Mouse (Mus musculus): ENCODE measurements around the gene Uchl3. TPM values are rescaled to one million over a fixed set of nuclear protein-coding genes. Genes with fewer than 3 reads are reported as not detected.

The Uchl3 gene
- polyA plus RNA-seq, 1 experiment = 127 TPM

DNA sequence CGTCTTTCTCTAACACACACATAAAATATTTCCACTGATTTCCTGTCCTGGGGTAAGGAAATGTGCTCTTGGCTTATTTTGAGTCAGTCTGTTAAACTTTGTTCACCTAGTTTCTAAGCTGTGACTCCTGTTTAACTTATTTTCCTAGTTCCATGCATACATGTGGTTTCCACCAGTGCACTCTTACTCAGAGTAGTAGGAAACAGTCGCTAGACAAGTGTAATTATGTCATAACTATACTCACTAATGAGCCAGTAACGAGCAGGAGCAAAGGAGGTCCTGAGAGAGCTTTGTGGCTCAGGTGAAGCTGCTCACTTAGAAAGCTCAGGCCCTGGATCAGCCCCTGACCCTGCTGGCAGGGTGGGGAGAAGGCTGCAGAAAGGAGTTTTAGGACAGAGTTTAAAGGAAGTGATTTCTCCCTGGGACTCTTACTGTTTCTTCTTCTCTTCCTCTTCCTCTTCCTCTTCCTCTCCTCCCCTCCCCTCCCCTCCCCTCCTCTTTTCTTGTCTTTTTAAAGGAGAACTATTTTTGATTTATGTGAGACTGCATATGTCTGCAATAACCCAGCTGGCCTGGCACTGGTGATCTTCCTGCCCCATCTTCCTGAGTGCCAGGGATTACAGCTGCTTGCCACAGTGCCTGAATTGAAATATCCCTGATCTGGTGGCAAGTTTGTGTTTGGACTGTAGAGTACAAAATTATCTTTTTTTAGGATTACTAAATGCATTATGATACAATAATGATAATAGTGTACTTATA, 8.1 kb downstream of the Uchl3 start:
- H3K4me3 ChIP-seq (ENCODE audit: low read depth, low read length) = no peak overlapping the region
- no peaks in the 10 kb centered on the region; the same call in none of the 2 replicates for H3K36me3 ChIP-seq (ENCODE audit: control insufficient read depth, insufficient read depth, low read length, poor library complexity, severe bottlenecking)
- TF ChIP-seq POLR2A (IDR thresholded peaks at IDR 0.05; ENCODE audit: insufficient read depth, low read length) = no peak
- TF ChIP-seq CTCF (IDR thresholded peaks at IDR 0.05; ENCODE audit: low read depth, low read length) = no peak
- no peak for TF ChIP-seq EP300 (IDR thresholded peaks at IDR 0.05; ENCODE audit: insufficient read depth, low read depth, low read length)
- H3K9ac ChIP-seq (ENCODE audit: low read depth, poor library complexity, severe bottlenecking) = no peak overlapping the region
- no peaks in the 10 kb centered on the region for H3K9me3 ChIP-seq (replicated peaks; ENCODE audit: control insufficient read depth, insufficient read depth, low read length, poor library complexity, severe bottlenecking)
- no peak overlapping the region for H3K27ac ChIP-seq (ENCODE audit: insufficient read depth, low read length)
- no peaks in the 10 kb centered on the region for H3K27me3 ChIP-seq (ENCODE audit: control insufficient read depth, insufficient read depth, low read length, poor library complexity, severe bottlenecking)
- peaks cover 4% of the 10 kb centered on the region for H3K4me1 ChIP-seq (ENCODE audit: control insufficient read depth, insufficient read depth, low read length)

- Histone ChIP-seq H3K4me1 (ENCODE audit: control insufficient read depth, insufficient read depth, low read length) (peaks cover 4% of the 10 kb centered on the region), H3K27ac (ENCODE audit: insufficient read depth, low read length) (no peak overlapping the region), H3K27me3 (ENCODE audit: control insufficient read depth, insufficient read depth, low read length, poor library complexity, severe bottlenecking) (no peaks in the 10 kb centered on the region), H3K9ac (ENCODE audit: low read depth, poor library complexity, severe bottlenecking) (no peak overlapping the region), H3K36me3 (ENCODE audit: control insufficient read depth, insufficient read depth, low read length, poor library complexity, severe bottlenecking) (no peaks in the 10 kb centered on the region; the same call in none of the 2 replicates), H3K9me3 (replicated peaks; ENCODE audit: control insufficient read depth, insufficient read depth, low read length, poor library complexity, severe bottlenecking) (no peaks in the 10 kb centered on the region), H3K4me3 (ENCODE audit: low read depth, low read length) (no peak overlapping the region)
- TF ChIP-seq CTCF (IDR thresholded peaks at IDR 0.05; ENCODE audit: low read depth, low read length) (no peak), EP300 (IDR thresholded peaks at IDR 0.05; ENCODE audit: insufficient read depth, low read depth, low read length) (no peak), POLR2A (IDR thresholded peaks at IDR 0.05; ENCODE audit: insufficient read depth, low read length) (no peak)
Measured at GRCm38 (mm10) chr14:101664274-101664673, 10.5 kb downstream of the Uchl3 start.

DNA sequence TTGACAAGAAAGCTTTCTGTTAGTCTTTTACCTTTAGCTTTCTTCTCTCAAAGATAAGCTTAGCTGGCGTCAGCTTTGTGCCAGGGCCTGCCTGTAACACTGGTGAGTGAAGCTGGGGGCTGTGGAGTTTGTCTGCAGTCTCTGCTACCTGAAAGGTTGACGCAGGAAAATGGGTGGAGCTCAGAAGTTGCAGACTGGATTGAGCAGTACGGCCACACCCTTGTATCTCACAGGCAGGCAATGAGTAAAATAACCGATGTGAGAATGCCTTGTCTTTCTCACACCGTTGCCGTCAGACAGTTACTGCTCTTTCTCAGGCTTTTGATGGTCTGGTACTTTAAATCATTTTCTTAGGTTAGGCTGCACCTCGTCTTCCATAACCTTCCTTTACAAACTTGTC, 12.3 kb downstream of the Uchl3 start:
- H3K36me3 ChIP-seq (ENCODE audit: control insufficient read depth, insufficient read depth, low read length, poor library complexity, severe bottlenecking) = no peaks in the 10 kb centered on the region; the same call in none of the 2 replicates
- TF ChIP-seq POLR2A (IDR thresholded peaks at IDR 0.05; ENCODE audit: insufficient read depth, low read length) = no peak
- no peak for TF ChIP-seq EP300 (IDR thresholded peaks at IDR 0.05; ENCODE audit: insufficient read depth, low read depth, low read length)
- TF ChIP-seq CTCF (IDR thresholded peaks at IDR 0.05; ENCODE audit: low read depth, low read length) = no peak

GRCm38 (mm10) chr14:101666536-101666935, 12.8 kb downstream of the Uchl3 start:
- Histone ChIP-seq H3K36me3 (ENCODE audit: control insufficient read depth, insufficient read depth, low read length, poor library complexity, severe bottlenecking) (no peaks in the 10 kb centered on the region; the same call in none of the 2 replicates), H3K27ac (ENCODE audit: insufficient read depth, low read length) (no peak overlapping the region), H3K4me1 (ENCODE audit: control insufficient read depth, insufficient read depth, low read length) (no peaks in the 10 kb centered on the region), H3K4me3 (ENCODE audit: low read depth, low read length) (no peak overlapping the region), H3K9ac (ENCODE audit: low read depth, poor library complexity, severe bottlenecking) (no peak overlapping the region), H3K27me3 (ENCODE audit: control insufficient read depth, insufficient read depth, low read length, poor library complexity, severe bottlenecking) (no peaks in the 10 kb centered on the region), H3K9me3 (replicated peaks; ENCODE audit: control insufficient read depth, insufficient read depth, low read length, poor library complexity, severe bottlenecking) (no peaks in the 10 kb centered on the region)
- TF ChIP-seq CTCF (IDR thresholded peaks at IDR 0.05; ENCODE audit: low read depth, low read length) (no peak), EP300 (IDR thresholded peaks at IDR 0.05; ENCODE audit: insufficient read depth, low read depth, low read length) (no peak), POLR2A (IDR thresholded peaks at IDR 0.05; ENCODE audit: insufficient read depth, low read length) (no peak)

More for the DNA sequence above, 12.3 kb downstream of the Uchl3 start:
- peaks cover 3% of the 10 kb centered on the region for H3K4me1 ChIP-seq (ENCODE audit: control insufficient read depth, insufficient read depth, low read length)
- no peaks in the 10 kb centered on the region for H3K9me3 ChIP-seq (replicated peaks; ENCODE audit: control insufficient read depth, insufficient read depth, low read length, poor library complexity, severe bottlenecking)
- no peak overlapping the region for H3K4me3 ChIP-seq (ENCODE audit: low read depth, low read length)
- H3K27me3 ChIP-seq (ENCODE audit: control insufficient read depth, insufficient read depth, low read length, poor library complexity, severe bottlenecking) = no peaks in the 10 kb centered on the region
- no peak overlapping the region for H3K9ac ChIP-seq (ENCODE audit: low read depth, poor library complexity, severe bottlenecking)
- H3K27ac ChIP-seq (ENCODE audit: insufficient read depth, low read length) = no peak overlapping the region

GRCm38 (mm10) chr14:101668626-101669025, 14.9 kb downstream of the Uchl3 start:
- TF ChIP-seq POLR2A (IDR thresholded peaks at IDR 0.05; ENCODE audit: insufficient read depth, low read length) (no peak), CTCF (IDR thresholded peaks at IDR 0.05; ENCODE audit: low read depth, low read length) (no peak)
- no peaks in the 10 kb centered on the region for H3K4me1 ChIP-seq (ENCODE audit: control insufficient read depth, insufficient read depth, low read length)
- H3K27ac ChIP-seq (ENCODE audit: insufficient read depth, low read length) = no peak overlapping the region
- H3K36me3 ChIP-seq (ENCODE audit: control insufficient read depth, insufficient read depth, low read length, poor library complexity, severe bottlenecking) = peaks cover 1% of the 10 kb centered on the region
- no peak overlapping the region for H3K4me3 ChIP-seq (ENCODE audit: low read depth, low read length)
- no peaks in the 10 kb centered on the region for H3K9me3 ChIP-seq (replicated peaks; ENCODE audit: control insufficient read depth, insufficient read depth, low read length, poor library complexity, severe bottlenecking)
- no peak overlapping the region for H3K9ac ChIP-seq (ENCODE audit: low read depth, poor library complexity, severe bottlenecking)
- no peaks in the 10 kb centered on the region for H3K27me3 ChIP-seq (ENCODE audit: control insufficient read depth, insufficient read depth, low read length, poor library complexity, severe bottlenecking)

- TF ChIP-seq CTCF (IDR thresholded peaks at IDR 0.05; ENCODE audit: low read depth, low read length) = no peak
- TF ChIP-seq POLR2A (IDR thresholded peaks at IDR 0.05; ENCODE audit: insufficient read depth, low read length) = no peak
- no peak for TF ChIP-seq EP300 (IDR thresholded peaks at IDR 0.05; ENCODE audit: insufficient read depth, low read depth, low read length)
- Histone ChIP-seq H3K4me1 (ENCODE audit: control insufficient read depth, insufficient read depth, low read length) (no peaks in the 10 kb centered on the region), H3K4me3 (ENCODE audit: low read depth, low read length) (no peak overlapping the region), H3K27me3 (ENCODE audit: control insufficient read depth, insufficient read depth, low read length, poor library complexity, severe bottlenecking) (no peaks in the 10 kb centered on the region), H3K9me3 (replicated peaks; ENCODE audit: control insufficient read depth, insufficient read depth, low read length, poor library complexity, severe bottlenecking) (no peaks in the 10 kb centered on the region), H3K27ac (ENCODE audit: insufficient read depth, low read length) (no peak overlapping the region), H3K36me3 (ENCODE audit: control insufficient read depth, insufficient read depth, low read length, poor library complexity, severe bottlenecking) (peaks cover 7% of the 10 kb centered on the region), H3K9ac (ENCODE audit: low read depth, poor library complexity, severe bottlenecking) (no peak overlapping the region)
Measured at GRCm38 (mm10) chr14:101672226-101672625, 18.5 kb downstream of the Uchl3 start.

Data from ES-Bruce4 (cell line).